Mouse (Mus musculus) bone marrow, adult 2 months (tissue): ENCODE results near the gene Pgam2. TPM values are rescaled to one million over a fixed set of nuclear protein-coding genes. Genes with fewer than 3 reads are reported as not detected.

Experiments used
- H3K27ac ChIP-seq: fragments of 200-500 bp; 2 replicates; pipeline ENCODE4 v1.5.1; 2012; ENCODE audit warnings: low read depth, mild to moderate bottlenecking, control low read depth, inconsistent platforms, low read length; ENCODE audit not compliant: control insufficient read depth, poor library complexity, insufficient read depth
- H3K4me1 ChIP-seq: fragments of 200-500 bp; 2 replicates; pipeline ENCODE4 v1.6.1; 2011; ENCODE audit warnings: low read length; ENCODE audit not compliant: control insufficient read depth, insufficient read depth
- H3K4me3 ChIP-seq: fragments of 200-500 bp; replicated peaks from 2 replicates; pipeline ENCODE3; 2011; ENCODE audit warnings: mild to moderate bottlenecking, low read depth, low read length, control low read depth; ENCODE audit not compliant: control insufficient read depth
- CTCF ChIP-seq: fragments of 200-500 bp; IDR thresholded peaks from 2 replicates; pipeline ENCODE4 v1.5.1; 2011; ENCODE audit warnings: low read length, control low read depth; ENCODE audit not compliant: control insufficient read depth, insufficient read depth
- POLR2A ChIP-seq: fragments of 200-500 bp; IDR thresholded peaks from 2 replicates; pipeline ENCODE4 v1.6.1; 2011; ENCODE audit warnings: low read depth, mild to moderate bottlenecking, control low read depth, low read length, borderline replicate concordance; ENCODE audit not compliant: control insufficient read depth
- WGBS: fragments of 180-500 bp; shearing (Covaris S2); methylation state at CpG from one replicate; pipeline ENCODE4 v1.1.7; 2018; 5-methylcytosine and 5-hydroxymethylcytosine counted together
- polyA plus RNA-seq: library from polyadenylated mRNA; stranded (reverse); fragments of >200 nt; gene quantifications from 2 replicates; pipeline ENCODE4 v1.2.4, GENCODE M21; 2011; ENCODE audit warnings: low replicate concordance; ENCODE audit not compliant: missing spikeins, insufficient read depth, insufficient read length

Pgam2 gene
- polyA plus RNA-seq, 1 experiment: 8.6 TPM

DNA sequence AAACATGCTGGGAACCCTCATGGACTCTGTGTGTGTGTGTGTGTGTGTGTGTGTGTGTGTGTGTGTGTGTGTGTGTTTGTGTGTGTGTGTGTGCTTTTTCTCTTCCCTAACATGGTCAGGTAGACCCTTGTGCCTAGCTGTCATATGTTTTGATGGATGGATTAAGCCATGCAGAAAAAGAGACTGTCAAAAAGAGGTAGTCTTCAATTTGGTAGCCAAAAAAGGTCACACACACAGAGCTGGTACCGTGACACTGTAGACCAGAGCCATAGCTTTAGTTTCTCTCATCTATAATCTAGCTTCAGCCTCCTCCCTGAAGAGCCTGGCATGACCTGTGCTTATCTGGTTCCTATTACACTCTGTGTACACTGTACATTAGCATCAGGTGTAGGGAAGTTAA, 13.1 kb downstream of the Pgam2 start:
- Histone ChIP-seq H3K4me1 (peaks cover 8% of the 10 kb centered on the region), H3K4me3 (no peak overlapping the region), H3K27ac (peak overlapping the region; percentile 100; the same call in 1 of the 2 replicates)
- WGBS: 83% methylated on average over 1 of the region's 1 CpGs
- no peak for TF ChIP-seq POLR2A
- TF ChIP-seq CTCF: no peak

- no peak for TF ChIP-seq POLR2A
- no peak for TF ChIP-seq CTCF
- 5% methylated on average over 3 of the region's 3 CpGs for WGBS
- Histone ChIP-seq H3K4me1 (peaks cover 8% of the 10 kb centered on the region), H3K4me3 (peak overlapping the region; percentile 93), H3K27ac (peak overlapping the region; percentile 100)
Observed at GRCm38 (mm10) chr11:5789754-5790333, 13.7 kb downstream of the Pgam2 start.

DNA sequence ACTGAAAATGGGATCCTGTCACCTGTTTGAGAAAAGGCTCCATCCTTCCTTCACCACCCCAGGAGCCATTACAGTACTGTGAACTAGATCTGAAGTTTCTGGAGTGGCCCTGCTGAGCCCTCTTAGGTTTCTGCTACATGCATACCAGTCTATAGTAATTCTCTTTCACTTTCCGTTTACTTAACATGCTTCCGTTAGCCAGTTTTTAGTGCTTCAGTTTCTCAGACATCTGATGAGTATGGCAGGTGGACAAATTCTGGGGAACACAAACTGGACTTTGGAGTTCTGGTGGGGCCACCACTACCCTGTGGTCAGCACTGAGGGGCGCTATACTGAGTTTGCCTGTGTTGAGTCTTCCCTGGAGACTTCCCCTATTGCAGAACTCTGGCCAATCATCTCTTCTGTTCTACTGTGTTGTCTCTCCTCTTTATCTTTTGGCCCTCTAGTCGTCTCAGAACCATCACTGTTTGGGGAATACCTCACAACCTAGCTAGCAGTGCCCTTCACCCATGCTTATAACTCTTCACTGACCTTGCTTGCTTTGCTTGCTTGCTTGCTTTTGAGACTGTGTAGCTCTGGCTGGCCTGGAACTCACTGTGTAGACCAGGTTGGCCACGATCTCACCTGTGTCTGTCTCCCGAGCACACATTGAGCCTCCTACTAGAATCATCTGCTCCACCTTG, 14.3 kb downstream of the Pgam2 start:
- TF ChIP-seq POLR2A: no peak
- TF ChIP-seq CTCF: peak; percentile 53; the same call in 1 of the 2 replicates
- H3K4me3 ChIP-seq: peak overlapping the region; percentile 93
- peak overlapping the region; percentile 100 for H3K27ac ChIP-seq
- H3K4me1 ChIP-seq: peaks cover 8% of the 10 kb centered on the region
- 23% methylated on average over 6 of the region's 6 CpGs for WGBS

DNA sequence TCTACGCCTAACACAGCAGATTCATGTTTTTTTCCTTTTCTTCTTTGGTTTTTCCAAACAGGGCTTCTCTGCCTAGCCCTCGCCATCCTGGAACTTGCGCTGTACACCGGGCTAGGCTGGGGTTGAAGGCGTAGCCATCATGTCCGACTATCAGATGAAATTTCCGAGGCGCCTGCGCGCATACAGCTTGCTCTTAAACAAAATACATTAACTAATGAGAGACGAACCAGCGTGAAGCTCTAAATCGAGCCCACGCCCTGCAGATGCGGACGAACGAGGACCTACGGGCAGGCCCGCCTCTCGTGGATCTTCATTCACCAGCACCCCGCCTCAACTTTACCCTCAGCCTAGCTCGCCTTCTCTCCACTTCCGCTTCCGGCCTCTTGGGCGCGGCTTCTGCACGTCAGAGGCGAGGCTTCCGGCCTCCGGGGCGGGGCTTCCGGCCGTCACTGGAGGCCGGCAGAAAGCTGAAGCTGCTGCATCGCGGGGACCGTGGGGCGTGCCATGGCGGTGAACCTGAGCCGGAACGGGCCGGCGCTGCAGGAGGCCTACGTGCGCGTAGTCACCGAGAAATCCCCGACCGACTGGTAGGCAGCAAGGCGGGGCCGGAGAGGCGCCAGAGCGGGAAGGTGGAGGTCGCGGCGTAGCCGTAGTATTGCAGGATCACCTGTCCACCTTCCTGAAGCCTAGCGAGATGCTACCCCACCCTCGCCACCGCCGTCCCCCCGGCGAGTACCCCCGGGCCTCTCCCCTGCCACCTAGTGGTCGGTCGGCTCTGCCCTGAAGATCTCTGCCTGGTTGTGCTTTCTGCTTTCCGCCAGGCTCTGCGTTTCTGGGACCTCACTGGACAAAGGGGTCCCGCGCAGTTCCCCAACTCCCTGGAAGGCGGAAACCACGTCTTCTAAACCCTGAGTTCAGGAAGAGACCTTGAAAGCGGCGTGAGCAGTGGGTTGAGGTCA, 15.2 kb downstream of the Pgam2 start, which contains the start of gene Dbnl:
Dbnl (plus strand) TSS at position 433 of the 959 bp plus-strand sequence.
- WGBS: under 1% methylated on average over 74 of the region's 74 CpGs
- H3K4me1 ChIP-seq: peaks cover 8% of the 10 kb centered on the region
- TF ChIP-seq POLR2A (peak; percentile 95; the same call in 1 of the 2 replicates), CTCF (peak; percentile 61)

GRCm38 (mm10) chr11:5787671-5788055, 15.9 kb downstream of the Pgam2 start:
- Histone ChIP-seq H3K27ac (peak overlapping the region; percentile 100), H3K4me1 (peaks cover 8% of the 10 kb centered on the region), H3K4me3 (peak overlapping the region; percentile 88)
- WGBS: 17% methylated on average over 8 of the region's 8 CpGs
- TF ChIP-seq CTCF (no peak), POLR2A (no peak)

More for the DNA sequence above, 15.2 kb downstream of the Pgam2 start, which contains the start of gene Dbnl:
- Histone ChIP-seq H3K27ac (peak within 1 kb of the TSS; percentile 100), H3K4me3 (peak within 1 kb of the TSS; percentile 93)

- peaks cover 6% of the 10 kb centered on the region for H3K4me1 ChIP-seq
- no peak overlapping the region for H3K4me3 ChIP-seq
- no peak for TF ChIP-seq POLR2A
- TF ChIP-seq CTCF: no peak
- H3K27ac ChIP-seq: peak overlapping the region; percentile 80
Observed at GRCm38 (mm10) chr11:5785732-5786131, 17.8 kb downstream of the Pgam2 start.

- no peak overlapping the region for H3K4me3 ChIP-seq
- 71% methylated on average over 8 of the region's 8 CpGs for WGBS
- no peak for TF ChIP-seq POLR2A
- peak; percentile 40 for TF ChIP-seq CTCF
- H3K27ac ChIP-seq: no peak overlapping the region
- peaks cover 2% of the 10 kb centered on the region; the same call in 1 of the 2 replicates for H3K4me1 ChIP-seq
Observed at GRCm38 (mm10) chr11:5782199-5782944, 21.2 kb downstream of the Pgam2 start.
